Mouse (Mus musculus) midbrain, embryonic 12.5 days (tissue): Measurements from ENCODE around the gene Sars2. TPM values are rescaled to one million over a fixed set of nuclear protein-coding genes. Genes with fewer than 3 reads are reported as not detected.

Experiments
- ATAC-seq: fragments of 200-750 bp; cut with Nextera tagmentation; 2 replicates; pipeline ENCODE4 v1.8.0; 2017; ENCODE audit warnings: low read depth, moderate TSS enrichment, moderate library complexity; ENCODE audit not compliant: low FRiP score
- H3K27ac ChIP-seq: fragments of 300-500 bp; sonication (generic); replicated peaks from 2 replicates; pipeline ENCODE4 v1.5.1; 2016; ENCODE audit warnings: mild to moderate bottlenecking
- H3K27me3 ChIP-seq: fragments of 300-500 bp; sonication (generic); 2 replicates; pipeline ENCODE4 v1.6.1; 2016; ENCODE audit warnings: mild to moderate bottlenecking
- H3K36me3 ChIP-seq: fragments of 300-500 bp; sonication (generic); 2 replicates; pipeline ENCODE4 v1.6.1; 2016
- H3K4me1 ChIP-seq: fragments of 300-500 bp; sonication (generic); 2 replicates; pipeline ENCODE4 v1.6.1; 2016
- H3K4me2 ChIP-seq: fragments of 300-500 bp; sonication (generic); replicated peaks from 2 replicates; pipeline ENCODE4 v1.6.1; 2016; ENCODE audit warnings: mild to moderate bottlenecking, moderate library complexity
- H3K4me3 ChIP-seq: fragments of 300-500 bp; sonication (generic); 2 replicates; pipeline ENCODE4 v1.5.1; 2016; ENCODE audit warnings: mild to moderate bottlenecking
- H3K9ac ChIP-seq: fragments of 300-500 bp; sonication (generic); replicated peaks from 2 replicates; pipeline ENCODE4 v1.6.1; 2016; ENCODE audit warnings: mild to moderate bottlenecking, moderate library complexity
- H3K9me3 ChIP-seq: fragments of 300-500 bp; sonication (generic); 2 replicates; pipeline ENCODE4 v1.6.1; 2016; ENCODE audit warnings: mild to moderate bottlenecking
- WGBS: fragments of 180-500 bp; shearing (Covaris S2); methylation state at CpG from one replicate; pipeline ENCODE4 v1.1.7; 2016; 5-methylcytosine and 5-hydroxymethylcytosine counted together
- polyA plus RNA-seq: library from polyadenylated mRNA; unstranded; fragments of >200 nt; fragmentation: Nextera tagmentation; extraction: Ambion mirVana; gene quantifications from 2 replicates; pipeline ENCODE4 v1.2.1, GENCODE M21; 2016

Sars2 gene
- polyA plus RNA-seq, 1 experiment from 2014 or later: 30.9 TPM

DNA sequence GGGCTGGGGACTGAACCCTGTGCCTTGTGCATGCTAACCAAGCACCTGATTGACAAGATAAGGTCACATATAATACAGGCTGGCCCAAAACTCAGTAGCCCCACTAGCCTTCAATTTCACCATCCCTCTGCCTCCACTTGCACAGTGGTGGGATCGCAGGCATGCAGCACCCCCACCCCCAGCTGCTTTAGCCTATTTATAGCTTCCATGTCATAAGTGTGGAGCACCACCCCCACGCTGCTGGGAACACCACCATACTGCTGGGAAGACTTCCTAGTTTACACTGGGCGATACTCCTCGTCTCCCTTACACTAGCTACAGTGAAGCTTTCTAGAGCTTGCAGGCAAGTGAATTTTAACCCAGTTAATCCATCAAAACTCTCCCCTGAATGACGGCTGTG, 27.1 kb upstream of the Sars2 start:
- peaks cover 7% of the 10 kb centered on the region; the same call in 1 of the 2 replicates for H3K27me3 ChIP-seq
- no peak overlapping the region for H3K27ac ChIP-seq
- no peak overlapping the region for H3K9ac ChIP-seq
- H3K4me1 ChIP-seq: peaks cover 8% of the 10 kb centered on the region; the same call in 1 of the 2 replicates
- no peak overlapping the region for H3K4me3 ChIP-seq
- no peak for ATAC-seq
- H3K36me3 ChIP-seq: no peaks in the 10 kb centered on the region
- H3K9me3 ChIP-seq: no peaks in the 10 kb centered on the region
- no peak overlapping the region for H3K4me2 ChIP-seq
- 89% methylated on average over 5 of the region's 5 CpGs for WGBS

DNA sequence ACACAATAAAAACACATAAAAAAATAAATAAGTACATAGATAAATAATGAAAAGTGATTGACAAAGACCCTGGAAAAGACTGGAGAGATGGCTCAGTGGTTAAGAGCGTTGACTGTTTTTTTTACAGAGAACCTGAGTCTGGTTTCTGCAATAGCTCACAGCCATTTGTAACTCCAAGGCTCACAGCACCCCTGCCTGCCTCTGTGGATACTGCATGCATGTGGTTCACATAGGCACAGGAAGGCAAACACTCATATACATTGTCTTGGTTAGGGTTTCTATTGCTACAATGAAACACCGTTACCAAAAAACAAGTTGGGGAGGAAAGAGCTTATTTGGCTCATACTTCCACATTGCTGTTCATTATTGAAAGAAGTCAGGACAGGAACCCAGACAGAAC, 26.2 kb upstream of the Sars2 start:
- WGBS: 90% methylated on average over 2 of the region's 2 CpGs
- H3K36me3 ChIP-seq: no peaks in the 10 kb centered on the region

DNA sequence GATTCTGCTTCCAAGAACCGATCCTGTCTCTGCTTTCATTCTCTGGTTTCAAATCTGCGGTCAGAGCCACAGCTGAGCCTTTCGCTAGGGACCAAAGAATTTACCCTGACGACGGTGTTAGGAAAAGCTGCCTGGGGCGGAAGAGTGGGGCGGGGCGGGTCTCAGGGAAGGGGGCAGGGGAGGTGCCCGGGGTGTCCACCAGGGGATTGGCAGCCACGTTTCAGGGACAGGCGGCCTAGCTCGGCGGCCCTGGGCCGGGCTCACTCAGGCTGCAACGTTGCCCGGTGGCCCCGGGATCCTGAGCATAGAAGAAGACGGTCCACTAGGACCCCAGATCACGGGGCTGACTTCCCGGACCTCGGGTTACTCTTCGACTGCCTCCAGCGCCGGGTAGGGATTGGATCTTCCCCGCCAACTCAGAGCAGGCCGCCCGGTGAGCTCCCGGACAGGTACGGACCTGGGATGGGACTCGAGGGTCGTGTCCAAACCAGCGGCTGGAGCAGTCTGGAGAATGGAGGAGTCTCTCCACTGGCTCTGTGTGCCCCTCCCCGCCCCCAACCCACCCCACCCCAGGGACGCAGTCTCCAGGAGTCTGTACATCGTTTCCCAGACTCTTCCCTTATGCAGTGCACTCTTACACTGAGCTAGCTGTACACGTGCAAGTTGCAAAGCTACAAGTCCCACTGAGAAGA, 25.1 kb upstream of the Sars2 start, which contains the start of gene Fbxo17:
Gene Fbxo17 (plus strand): TSS at position 215 of the 692 bp plus-strand sequence.
- Histone ChIP-seq H3K27ac (no peak within 1 kb of the TSS), H3K36me3 (no peaks in the 10 kb centered on the region), H3K27me3 (peaks cover 7% of the 10 kb centered on the region; the same call in 1 of the 2 replicates), H3K4me3 (peak within 1 kb of the TSS; percentile 45), H3K9me3 (no peaks in the 10 kb centered on the region), H3K9ac (peak within 1 kb of the TSS; percentile 61; the same call in 1 of the 2 replicates), H3K4me2 (peak within 1 kb of the TSS; percentile 75), H3K4me1 (peaks cover 8% of the 10 kb centered on the region; the same call in 1 of the 2 replicates)
- peak; percentile 80; the same call in 1 of the 2 replicates for ATAC-seq
- 2% methylated on average over 36 of the region's 36 CpGs for WGBS

More for the DNA sequence above, 26.2 kb upstream of the Sars2 start:
- Histone ChIP-seq H3K4me1 (peaks cover 8% of the 10 kb centered on the region; the same call in 1 of the 2 replicates), H3K27ac (no peak overlapping the region), H3K4me2 (no peak overlapping the region), H3K4me3 (no peak overlapping the region), H3K9ac (no peak overlapping the region), H3K27me3 (peaks cover 7% of the 10 kb centered on the region; the same call in 1 of the 2 replicates), H3K9me3 (no peaks in the 10 kb centered on the region)
- no peak for ATAC-seq

DNA sequence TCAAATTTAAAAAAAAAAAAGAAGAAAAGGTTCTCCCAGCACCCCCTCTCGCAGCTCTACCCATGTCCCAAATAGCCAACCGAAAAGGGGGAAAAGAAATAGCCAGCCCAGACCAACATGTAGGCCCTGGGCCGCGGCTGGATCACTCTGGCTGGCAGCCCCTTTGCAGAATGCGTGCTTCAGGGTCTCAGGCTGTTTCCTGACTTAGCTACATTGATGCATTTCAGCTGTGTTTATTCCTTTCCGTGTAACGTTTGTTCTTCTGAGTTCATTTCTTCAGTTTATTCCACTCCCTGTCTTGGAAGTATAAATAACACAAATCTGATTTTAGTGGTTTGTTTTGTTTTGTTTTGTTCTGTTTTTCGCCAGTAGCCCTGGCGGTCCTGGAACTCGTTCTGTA, 24.1 kb upstream of the Sars2 start:
- Histone ChIP-seq H3K36me3 (no peaks in the 10 kb centered on the region), H3K4me3 (no peak overlapping the region), H3K9ac (no peak overlapping the region), H3K27ac (no peak overlapping the region), H3K4me2 (no peak overlapping the region), H3K27me3 (peaks cover 7% of the 10 kb centered on the region; the same call in 1 of the 2 replicates), H3K4me1 (peaks cover 8% of the 10 kb centered on the region; the same call in 1 of the 2 replicates), H3K9me3 (no peaks in the 10 kb centered on the region)
- WGBS: 90% methylated on average over 10 of the region's 10 CpGs
- no peak for ATAC-seq

DNA sequence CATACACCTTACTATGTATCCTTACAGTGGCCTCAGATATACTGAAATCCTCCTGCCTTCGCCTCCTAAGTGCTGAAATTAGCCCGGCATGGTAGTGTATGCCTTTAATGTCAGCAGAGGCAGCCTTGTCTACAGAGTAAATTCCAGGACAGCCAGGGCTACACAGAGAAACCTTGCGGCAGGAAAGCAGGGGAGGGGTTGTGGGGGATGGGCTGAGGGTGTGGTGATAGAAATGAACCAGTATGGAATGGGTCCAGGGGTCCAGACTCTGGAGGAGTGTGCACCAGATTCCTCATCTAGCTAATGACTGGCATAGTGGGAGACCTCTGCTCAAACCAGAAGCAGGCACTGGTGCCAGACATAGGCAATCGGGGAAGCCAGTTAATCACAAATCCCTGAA, 22.6 kb upstream of the Sars2 start:
- Histone ChIP-seq H3K9ac (no peak overlapping the region), H3K27ac (no peak overlapping the region), H3K27me3 (peaks cover 7% of the 10 kb centered on the region; the same call in 1 of the 2 replicates), H3K4me3 (no peak overlapping the region), H3K9me3 (no peaks in the 10 kb centered on the region), H3K36me3 (no peaks in the 10 kb centered on the region), H3K4me1 (peaks cover 8% of the 10 kb centered on the region; the same call in 1 of the 2 replicates), H3K4me2 (no peak overlapping the region)
- no peak for ATAC-seq
- 72% methylated on average over 4 of the region's 4 CpGs for WGBS

DNA sequence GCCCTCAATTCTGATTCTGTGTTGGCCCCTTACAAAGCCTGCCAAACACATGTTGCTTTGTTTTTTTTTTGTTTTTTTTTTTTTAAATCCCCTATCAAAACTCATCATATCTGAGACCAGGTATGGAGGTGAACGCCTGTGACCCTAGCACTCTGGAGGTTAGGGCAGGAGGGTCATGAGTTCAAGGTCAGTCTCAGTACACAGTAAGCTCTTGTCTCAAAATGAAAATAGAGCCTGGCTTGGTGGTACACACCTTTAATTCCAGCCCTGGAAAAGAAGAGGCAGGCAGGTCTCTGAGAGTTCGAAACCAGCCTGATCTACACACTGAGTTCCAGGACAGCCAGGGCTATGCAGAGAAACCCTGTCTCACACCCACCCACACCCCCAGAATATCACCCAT, 22.1 kb upstream of the Sars2 start:
- WGBS: 86% methylated on average over 2 of the region's 2 CpGs
- H3K36me3 ChIP-seq: no peaks in the 10 kb centered on the region
- no peaks in the 10 kb centered on the region for H3K9me3 ChIP-seq
- peaks cover 7% of the 10 kb centered on the region; the same call in 1 of the 2 replicates for H3K27me3 ChIP-seq
- H3K4me2 ChIP-seq: no peak overlapping the region
- no peak overlapping the region for H3K4me3 ChIP-seq
- no peak for ATAC-seq
- peaks cover 8% of the 10 kb centered on the region; the same call in 1 of the 2 replicates for H3K4me1 ChIP-seq
- H3K9ac ChIP-seq: no peak overlapping the region
- no peak overlapping the region for H3K27ac ChIP-seq

DNA sequence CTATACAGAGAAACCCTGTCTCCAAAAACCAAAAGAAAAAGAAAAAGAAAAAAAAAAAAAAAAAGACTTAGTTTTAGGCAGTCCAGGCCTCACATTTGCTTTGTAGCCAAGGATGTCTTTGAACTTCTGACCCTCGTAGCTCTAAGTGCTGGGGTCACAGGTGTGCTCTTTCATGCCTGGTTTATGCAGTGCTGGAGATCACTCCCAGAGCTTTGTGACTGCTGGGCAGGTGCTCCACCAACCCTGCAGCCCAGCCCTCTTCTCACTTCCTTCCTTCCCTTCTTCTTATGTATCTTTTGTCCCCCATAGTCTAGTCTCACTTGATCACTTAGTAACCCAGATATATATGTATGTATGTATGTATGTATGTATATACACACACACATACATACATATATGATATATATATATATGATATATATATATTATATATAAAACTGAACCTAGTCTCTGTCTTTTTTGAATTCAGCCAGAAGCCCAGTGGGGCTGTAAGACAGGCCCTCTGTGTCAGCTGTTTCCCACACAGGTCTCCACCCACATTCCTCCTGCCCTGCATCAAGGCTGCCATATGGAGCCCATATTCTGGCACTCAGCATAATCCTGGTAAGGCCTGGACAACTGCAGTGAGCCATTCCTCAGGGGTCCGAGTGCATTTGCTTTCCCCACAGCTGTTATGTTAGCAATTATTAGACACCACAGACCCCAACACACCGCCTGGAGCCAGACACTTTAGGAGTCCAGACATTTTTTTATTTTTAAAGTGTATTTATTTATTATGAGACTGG, 20.8 kb upstream of the Sars2 start:
- Histone ChIP-seq H3K36me3 (no peaks in the 10 kb centered on the region), H3K4me3 (no peak overlapping the region), H3K27ac (no peak overlapping the region), H3K27me3 (peaks cover 7% of the 10 kb centered on the region; the same call in 1 of the 2 replicates), H3K4me1 (peaks cover 8% of the 10 kb centered on the region; the same call in 1 of the 2 replicates), H3K9ac (no peak overlapping the region), H3K4me2 (no peak overlapping the region), H3K9me3 (no peaks in the 10 kb centered on the region)
- ATAC-seq: no peak
- WGBS: 77% methylated on average over 3 of the region's 3 CpGs

DNA sequence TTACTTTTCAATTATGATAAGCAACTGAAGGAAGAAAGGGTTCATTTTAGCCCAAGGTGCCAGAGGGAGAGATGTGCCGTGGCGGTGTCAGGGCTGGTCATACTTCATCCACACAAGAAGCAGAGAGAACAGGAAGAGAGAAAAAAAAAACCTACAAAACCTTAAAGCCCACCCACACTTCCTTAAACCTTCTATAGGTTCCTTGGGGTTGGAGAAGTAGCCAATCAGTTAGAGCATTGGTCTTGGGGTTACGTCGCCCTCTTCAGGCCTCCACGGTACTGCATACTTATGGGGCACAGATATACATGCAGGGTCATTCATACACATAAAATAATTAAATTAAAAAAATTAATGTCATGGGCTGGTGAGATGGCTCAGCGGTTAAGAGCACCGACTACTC, 19.7 kb upstream of the Sars2 start:
- Histone ChIP-seq H3K9me3 (no peaks in the 10 kb centered on the region), H3K9ac (no peak overlapping the region), H3K27ac (no peak overlapping the region), H3K4me2 (no peak overlapping the region), H3K4me3 (no peak overlapping the region), H3K36me3 (no peaks in the 10 kb centered on the region), H3K27me3 (peaks cover 4% of the 10 kb centered on the region; the same call in 1 of the 2 replicates), H3K4me1 (peaks cover 4% of the 10 kb centered on the region; the same call in 1 of the 2 replicates)
- ATAC-seq: no peak
- WGBS: 95% methylated on average over 7 of the region's 7 CpGs

DNA sequence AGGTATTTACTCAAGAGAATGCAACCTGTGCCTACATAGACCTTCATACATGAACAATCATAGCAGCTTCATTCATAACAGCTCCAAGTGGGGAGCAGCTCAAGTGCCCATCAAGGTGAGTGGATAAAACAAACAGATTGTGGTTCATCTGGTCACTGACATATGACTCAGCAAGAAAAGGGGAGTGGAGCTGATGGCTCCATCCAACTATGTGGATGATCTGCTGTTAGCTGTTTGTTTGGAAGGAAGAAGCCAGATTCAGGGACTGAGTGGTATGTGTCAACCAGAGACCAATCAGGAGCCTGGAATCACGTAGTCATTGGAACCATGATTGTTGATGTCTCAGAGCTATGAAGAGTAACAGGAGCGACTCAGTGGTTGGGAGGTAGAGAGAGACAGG, 17.2 kb upstream of the Sars2 start:
- Histone ChIP-seq H3K27me3 (no peaks in the 10 kb centered on the region; the same call in 1 of the 2 replicates), H3K27ac (no peak overlapping the region), H3K9ac (no peak overlapping the region), H3K4me2 (no peak overlapping the region), H3K4me3 (no peak overlapping the region), H3K4me1 (peaks cover 7% of the 10 kb centered on the region; the same call in 1 of the 2 replicates), H3K36me3 (no peaks in the 10 kb centered on the region), H3K9me3 (no peaks in the 10 kb centered on the region)
- ATAC-seq: no peak
- 94% methylated on average over 2 of the region's 2 CpGs for WGBS

DNA sequence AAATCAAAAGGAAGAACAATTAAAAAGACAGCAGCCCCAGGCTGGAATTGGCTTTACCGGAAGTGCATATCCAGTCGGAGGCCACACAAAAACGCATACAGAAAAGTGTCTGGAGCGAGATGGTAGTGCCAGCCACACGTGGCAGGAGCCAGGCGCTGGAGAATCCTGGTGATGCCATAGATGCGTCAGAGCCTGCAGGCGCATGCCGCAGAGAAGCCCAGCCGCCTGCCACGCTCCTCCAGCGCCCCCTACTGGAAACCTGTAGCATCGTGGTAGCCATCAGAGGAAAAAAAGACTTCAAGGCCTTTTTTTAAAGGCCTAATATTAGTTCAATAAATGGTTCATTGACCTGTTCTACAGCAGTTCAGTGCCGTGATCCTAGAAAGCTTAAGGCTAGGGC, 15.2 kb upstream of the Sars2 start:
- 7% methylated on average over 14 of the region's 14 CpGs for WGBS
- Histone ChIP-seq H3K4me3 (no peak overlapping the region), H3K9ac (no peak overlapping the region), H3K36me3 (no peaks in the 10 kb centered on the region), H3K9me3 (0 out of 2 replicates have a peak, but pooled peaks cover 5% of the 10 kb centered on the region), H3K4me1 (peaks cover 7% of the 10 kb centered on the region; the same call in 1 of the 2 replicates), H3K4me2 (0 out of 2 replicates have a peak overlapping the region, but pooled peaks have one; percentile 10), H3K27ac (no peak overlapping the region), H3K27me3 (peaks cover 5% of the 10 kb centered on the region)
- ATAC-seq: no peak

DNA sequence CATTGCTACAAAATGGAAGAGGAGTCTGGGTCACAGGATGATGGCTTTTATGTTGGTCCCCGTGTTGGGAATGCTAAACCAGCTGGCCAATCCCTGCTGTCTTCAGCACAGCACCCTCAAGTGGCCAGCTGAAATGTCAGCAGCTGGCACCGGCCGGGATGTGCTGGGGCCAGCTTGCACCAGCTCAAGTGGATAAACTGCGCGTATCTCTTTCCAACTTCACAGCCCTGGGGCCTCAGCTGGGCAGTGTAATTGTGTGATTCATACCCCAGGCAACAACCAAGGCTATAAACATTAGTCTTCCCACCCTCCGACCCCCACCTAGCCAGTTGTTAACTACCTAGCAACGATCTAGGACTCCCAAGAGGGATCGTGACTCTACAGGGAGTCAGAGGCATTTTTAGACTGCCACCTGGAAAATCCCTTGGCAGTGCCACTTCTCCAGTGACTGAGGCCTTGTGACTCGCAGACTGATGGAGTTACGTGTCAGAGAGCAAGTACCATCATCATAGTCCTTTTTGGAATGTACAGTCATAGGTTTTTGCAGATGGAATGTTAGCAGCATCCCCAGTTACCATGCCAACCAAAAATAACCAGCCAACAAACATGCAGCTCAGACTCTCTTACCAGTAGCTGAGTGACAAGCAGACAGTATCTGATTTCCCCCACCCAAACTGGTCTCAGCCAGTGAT, 14.0 kb upstream of the Sars2 start:
- no peak overlapping the region for H3K27ac ChIP-seq
- peaks cover 17% of the 10 kb centered on the region for H3K27me3 ChIP-seq
- ATAC-seq: no peak
- H3K9me3 ChIP-seq: 0 out of 2 replicates have a peak, but pooled peaks cover 5% of the 10 kb centered on the region
- no peak overlapping the region for H3K4me2 ChIP-seq
- H3K9ac ChIP-seq: no peak overlapping the region
- H3K4me3 ChIP-seq: no peak overlapping the region
- WGBS: 58% methylated on average over 10 of the region's 10 CpGs
- no peaks in the 10 kb centered on the region for H3K36me3 ChIP-seq
- H3K4me1 ChIP-seq: peaks cover 13% of the 10 kb centered on the region; the same call in 1 of the 2 replicates
